Mouse (Mus musculus) bone marrow macrophage, adult 2 months (primary cell): ENCODE results near the gene Inpp5a.

Source experiments
- CTCF ChIP-seq: IDR thresholded peaks from 2 replicates; pipeline ENCODE4 v1.5.1; 2012; ENCODE audit warnings: low read depth, mild to moderate bottlenecking, low read length, moderate library complexity
- POLR2A ChIP-seq: IDR thresholded peaks from 2 replicates; pipeline ENCODE4 v1.6.1; 2012; ENCODE audit warnings: mild to moderate bottlenecking, low read depth, low read length, borderline replicate concordance

DNA sequence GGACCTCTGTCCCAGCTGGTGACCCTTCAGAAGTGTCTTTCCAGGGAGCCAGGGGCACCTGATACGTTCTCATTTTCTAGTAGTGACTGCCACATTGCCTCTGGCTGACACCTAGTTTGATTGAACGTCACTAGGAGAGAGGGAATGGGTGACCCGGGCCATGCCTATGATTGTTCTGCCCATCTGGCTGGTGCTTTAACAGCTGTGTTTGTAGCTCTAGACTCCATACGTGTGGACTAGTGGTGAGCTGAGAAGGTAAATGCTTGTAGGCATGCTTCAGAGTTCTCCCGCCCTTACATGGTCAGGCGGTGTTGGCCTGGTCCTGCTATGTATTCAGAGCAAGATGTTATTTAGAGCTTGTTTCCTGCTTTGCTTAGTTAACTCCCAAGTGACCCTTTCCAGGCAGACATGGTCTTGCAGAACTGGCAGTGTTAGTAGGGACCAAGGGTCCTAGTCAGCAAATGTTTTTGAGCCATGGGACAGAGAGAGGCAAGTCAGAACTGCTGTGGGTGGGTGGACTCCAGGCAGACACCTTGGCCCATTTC, 3.9 kb downstream of the Inpp5a start:
- no peak for TF ChIP-seq POLR2A
- TF ChIP-seq CTCF = no peak
